Mouse (Mus musculus): ENCODE data around the gene Plcl1. TPM values are rescaled to one million over a fixed set of nuclear protein-coding genes. Genes with fewer than 3 reads are reported as not detected.

Gene Plcl1
- total and polyA plus RNA-seq, 3 experiments = 0.08 to 0.41 (median 0.13) TPM

- TF ChIP-seq IRF4 (IDR thresholded peaks at IDR 0.05; ENCODE audit: low read depth, low read length) (no peak), RAD21 (IDR thresholded peaks at IDR 0.05; ENCODE audit: low read depth, low read length) (no peak), MEF2A (IDR thresholded peaks at IDR 0.05; ENCODE audit: borderline replicate concordance, low read depth, low read length) (no peak), HCFC1 (IDR thresholded peaks at IDR 0.05; ENCODE audit: low read depth, low read length) (no peak), JUND (conservative IDR thresholded peaks at IDR 0.05; ENCODE audit: low read depth, low read length) (no peak), ZMIZ1 (IDR thresholded peaks at IDR 0.05; ENCODE audit: low read depth, low read length) (no peak), MXI1 (IDR thresholded peaks at IDR 0.05; ENCODE audit: low read depth, low read length) (no peak), CHD1 (IDR thresholded peaks at IDR 0.05; ENCODE audit: low read depth, low read length) (no peak), USF2 (conservative IDR thresholded peaks at IDR 0.05; ENCODE audit: low read depth, low read length) (no peak), PAX5 (IDR thresholded peaks at IDR 0.05; ENCODE audit: low read length) (no peak), EP300 (IDR thresholded peaks at IDR 0.05; ENCODE audit: low read length) (no peak), MAX (IDR thresholded peaks at IDR 0.05; ENCODE audit: low read length) (no peak), UBTF (IDR thresholded peaks at IDR 0.05; ENCODE audit: low read depth, low read length) (no peak)
- Histone ChIP-seq H3K27ac (ENCODE audit: insufficient read depth, low read depth) (no peak overlapping the region), H3K9me3 (replicated peaks; ENCODE audit: low read length) (no peaks in the 10 kb centered on the region), H3K27me3 (replicated peaks) (no peaks in the 10 kb centered on the region), H3K36me3 (replicated peaks in 1 of 2; ENCODE audit: control insufficient read depth in 1 of 2, insufficient read depth in 1 of 2, low read length in 1 of 2) (no peaks in the 10 kb centered on the region), H3K79me2 (replicated peaks; ENCODE audit: control insufficient read depth, extremely low read depth, insufficient read depth, poor library complexity, severe bottlenecking) (no peaks in the 10 kb centered on the region), H3K4me3 (replicated peaks in 1 of 3; ENCODE audit: low read depth in 2 of 3, low read length in 2 of 3, poor library complexity in 1 of 3) (no peak overlapping the region), H3K4me1 (ENCODE audit: control insufficient read depth in 1 of 2, insufficient read depth in 2 of 2) (peaks cover 0 to 10% of the 10 kb centered on the region in 2 experiments; a peak in 2 of 4 replicates), H3K9ac (ENCODE audit: insufficient read depth, low read depth) (no peak overlapping the region), H3K4me2 (ENCODE audit: insufficient read depth, low read depth, poor library complexity, severe bottlenecking) (no peak overlapping the region)
- peak; percentile 44 for DNase-seq (ENCODE audit: extremely low read depth)
- in situ Hi-C loops (cut with MboI; ENCODE audit: low pct_ligation_motif_present, low pct_unique_long_range_greater_than_20kb, low sequenced_read_pairs) (loop anchor here (10.0 kb wide), 1 partner anchor 334 kb away; the partner anchor contains the start of gene Plcl1), dilution Hi-C loops (cut with MboI; ENCODE audit: extremely low pct_ligation_motif_present, extremely low pct_unique_long_range_greater_than_20kb, low sequenced_read_pairs) (no loop called here)
Observed at GRCm38 (mm10) chr1:55738746-55739365, 333.1 kb downstream of the Plcl1 start.

DNA sequence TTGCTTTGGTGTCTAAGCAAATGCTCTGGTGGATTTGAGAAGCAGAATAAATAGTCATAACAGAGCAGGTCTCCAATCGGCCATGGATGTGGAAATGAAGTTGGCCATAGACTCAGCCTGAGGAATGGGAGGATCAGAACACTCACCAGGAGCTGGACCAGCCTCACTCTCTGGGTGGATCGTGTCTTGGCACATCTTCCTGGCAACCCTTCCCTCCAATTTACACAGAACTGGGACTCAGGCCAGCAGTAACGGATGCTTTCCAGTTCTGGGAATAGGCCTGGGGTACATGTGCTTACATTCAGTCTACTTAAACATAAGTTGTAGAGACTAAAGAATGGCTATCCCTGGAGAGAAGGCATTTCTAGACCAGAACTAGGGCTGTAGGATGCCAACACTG, 336.2 kb downstream of the Plcl1 start:
- H3K27me3 ChIP-seq (replicated peaks) = no peaks in the 10 kb centered on the region
- H3K36me3 ChIP-seq (replicated peaks in 1 of 2; ENCODE audit: control insufficient read depth in 1 of 2, insufficient read depth in 1 of 2, low read length in 1 of 2) = no peaks in the 10 kb centered on the region
- peaks cover 0 to 10% of the 10 kb centered on the region in 2 experiments; a peak in 2 of 4 replicates for H3K4me1 ChIP-seq (ENCODE audit: control insufficient read depth in 1 of 2, insufficient read depth in 2 of 2)
- dilution Hi-C loops (cut with MboI; ENCODE audit: extremely low pct_ligation_motif_present, extremely low pct_unique_long_range_greater_than_20kb, low sequenced_read_pairs) (no loop called here), in situ Hi-C loops (cut with MboI; ENCODE audit: low pct_ligation_motif_present, low pct_unique_long_range_greater_than_20kb, low sequenced_read_pairs) (no loop called here)
- H3K79me2 ChIP-seq (replicated peaks; ENCODE audit: control insufficient read depth, extremely low read depth, insufficient read depth, poor library complexity, severe bottlenecking) = no peaks in the 10 kb centered on the region
- DNase-seq (ENCODE audit: extremely low read depth) = no peak
- no peaks in the 10 kb centered on the region for H3K9me3 ChIP-seq (replicated peaks; ENCODE audit: low read length)
- H3K4me3 ChIP-seq (replicated peaks in 1 of 3; ENCODE audit: low read depth in 2 of 3, low read length in 2 of 3, poor library complexity in 1 of 3) = no peak overlapping the region
- no peak overlapping the region for H3K9ac ChIP-seq (ENCODE audit: insufficient read depth, low read depth)
- H3K27ac ChIP-seq (ENCODE audit: insufficient read depth, low read depth) = no peak overlapping the region
- no peak for TF ChIP-seq NRF1 (IDR thresholded peaks at IDR 0.05; ENCODE audit: low read depth, low read length)
- no peak for TF ChIP-seq POLR2A (IDR thresholded peaks at IDR 0.05; ENCODE audit: low read depth, low read length)
- TF ChIP-seq GABPA (IDR thresholded peaks at IDR 0.05; ENCODE audit: insufficient replicate concordance, low read depth, low read length) = no peak
- no peak for TF ChIP-seq ETS1 (conservative IDR thresholded peaks at IDR 0.05; ENCODE audit: low read depth, low read length)
- TF ChIP-seq IRF4 (IDR thresholded peaks at IDR 0.05; ENCODE audit: low read depth, low read length) = no peak
- no peak for TF ChIP-seq UBTF (IDR thresholded peaks at IDR 0.05; ENCODE audit: low read depth, low read length)
- TF ChIP-seq MAFK (IDR thresholded peaks at IDR 0.05; ENCODE audit: insufficient replicate concordance, low read length) = no peak
- TF ChIP-seq PAX5 (IDR thresholded peaks at IDR 0.05; ENCODE audit: low read length) = no peak
- TF ChIP-seq SMC3 (IDR thresholded peaks at IDR 0.05; ENCODE audit: low read depth, low read length) = no peak
- TF ChIP-seq SIN3A (IDR thresholded peaks at IDR 0.05; ENCODE audit: low read length) = no peak
- TF ChIP-seq ZC3H11A (IDR thresholded peaks at IDR 0.05; ENCODE audit: low read depth, low read length) = no peak
- TF ChIP-seq ZNF384 (IDR thresholded peaks at IDR 0.05; ENCODE audit: low read depth, low read length) = no peak
- TF ChIP-seq CHD1 (IDR thresholded peaks at IDR 0.05; ENCODE audit: low read depth, low read length) = no peak
- TF ChIP-seq MXI1 (IDR thresholded peaks at IDR 0.05; ENCODE audit: low read depth, low read length) = no peak
- no peak for TF ChIP-seq MEF2A (IDR thresholded peaks at IDR 0.05; ENCODE audit: borderline replicate concordance, low read depth, low read length)
- no peak for TF ChIP-seq ZMIZ1 (IDR thresholded peaks at IDR 0.05; ENCODE audit: low read depth, low read length)
- TF ChIP-seq MAZ (IDR thresholded peaks at IDR 0.05; ENCODE audit: low read depth, low read length) = no peak
- TF ChIP-seq CHD2 (IDR thresholded peaks at IDR 0.05; ENCODE audit: low read length) = no peak
- no peak overlapping the region for H3K4me2 ChIP-seq (ENCODE audit: insufficient read depth, low read depth, poor library complexity, severe bottlenecking)

All from CH12.LX (cell line).